Mouse (Mus musculus): ENCODE data around the gene Xrcc4.

Gene Xrcc4

DNA sequence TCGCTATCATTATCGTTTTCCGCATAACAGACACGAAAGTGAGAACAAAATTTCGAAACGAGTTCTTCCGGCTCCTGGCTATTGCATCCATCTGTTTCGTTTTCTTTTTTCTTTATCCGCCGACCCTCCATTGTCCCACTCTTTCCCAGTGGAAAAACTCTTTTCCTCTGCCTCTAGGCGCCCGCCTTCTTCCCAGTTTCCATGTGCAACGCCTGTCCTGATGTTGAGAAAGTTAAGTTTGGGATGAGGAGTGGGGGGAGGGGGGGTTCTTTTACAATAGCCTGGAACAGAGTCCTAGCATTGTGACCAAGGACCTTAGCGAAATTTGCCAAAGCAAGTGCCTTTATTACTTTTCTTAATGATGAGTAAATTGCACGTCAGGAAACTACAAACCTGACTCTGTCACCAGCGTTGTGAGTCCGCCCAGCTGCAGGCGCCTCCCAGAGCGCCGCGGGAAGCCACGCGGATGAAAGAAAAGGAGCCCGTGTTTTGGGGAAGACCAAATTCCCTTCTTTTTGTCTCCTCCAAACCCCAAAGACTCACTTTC, 349.6 kb downstream of the Xrcc4 start:
- DNase-seq (ENCODE audit: low read depth, low spot score): no peak

DNA sequence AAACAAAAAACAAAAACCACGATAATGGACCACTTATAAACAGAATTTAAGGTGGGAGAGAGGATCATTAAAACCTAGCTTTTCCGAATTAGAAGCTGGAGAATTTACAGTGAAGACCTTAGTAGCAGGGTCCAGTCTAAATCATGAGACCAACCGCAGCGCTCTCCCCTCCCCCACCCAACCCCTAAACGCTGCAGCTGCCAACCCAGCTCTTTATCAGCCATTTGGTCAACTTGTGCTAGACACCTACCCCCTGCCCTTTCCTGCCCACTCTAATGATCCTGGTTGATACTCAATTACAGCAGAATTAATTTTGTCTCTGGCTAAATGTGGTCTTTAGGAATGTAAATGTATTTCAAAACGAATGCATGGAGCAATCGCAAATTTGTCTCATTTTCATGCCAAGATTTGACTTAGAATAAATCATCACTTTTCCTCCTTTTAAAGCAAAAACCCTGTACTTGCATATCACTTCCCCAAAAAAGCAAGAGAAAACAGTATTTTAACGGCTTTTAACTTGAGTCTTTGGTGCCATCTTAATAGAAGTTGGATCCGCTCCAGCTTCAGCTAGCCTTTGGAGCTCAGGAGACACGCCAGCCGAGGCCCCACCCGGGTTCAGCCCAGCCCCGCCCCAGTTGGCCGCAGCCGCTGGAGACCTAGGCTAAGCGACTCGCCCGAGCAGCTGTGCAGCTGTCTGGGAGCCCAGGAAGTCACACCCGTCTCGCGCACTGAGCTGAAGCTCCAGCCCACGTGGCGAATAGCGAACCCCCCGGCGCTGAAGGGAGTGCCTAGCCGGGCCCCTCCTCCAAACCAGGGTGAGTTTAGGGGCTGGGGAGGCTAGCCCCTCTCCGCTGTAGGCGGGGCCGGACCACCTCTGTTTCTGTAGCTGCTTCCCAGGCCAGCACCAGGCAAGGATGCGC, 350.4 kb downstream of the Xrcc4 start:
- DNase-seq (ENCODE audit: low read depth, low spot score): peak; percentile 80

DNA sequence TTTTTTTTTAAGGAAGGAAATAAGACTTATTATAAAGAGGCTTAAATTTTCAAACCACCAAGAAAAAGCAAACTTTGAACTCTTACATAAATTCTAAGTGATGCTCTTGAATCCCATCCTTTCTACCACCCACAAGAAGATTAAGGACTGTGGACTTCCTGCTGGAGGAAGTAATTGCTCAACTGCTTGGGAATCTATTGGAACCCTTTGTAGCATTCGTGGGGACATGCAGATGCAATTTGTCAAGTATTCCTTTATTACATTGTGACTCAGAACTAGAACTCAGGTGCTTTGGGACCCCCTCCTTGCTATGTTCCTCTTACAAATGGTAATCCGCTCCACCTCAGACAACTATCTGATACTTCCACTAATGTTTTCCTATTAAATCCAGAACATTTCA, 351.1 kb downstream of the Xrcc4 start:
- no peak for DNase-seq (ENCODE audit: low read depth, low spot score)

DNA sequence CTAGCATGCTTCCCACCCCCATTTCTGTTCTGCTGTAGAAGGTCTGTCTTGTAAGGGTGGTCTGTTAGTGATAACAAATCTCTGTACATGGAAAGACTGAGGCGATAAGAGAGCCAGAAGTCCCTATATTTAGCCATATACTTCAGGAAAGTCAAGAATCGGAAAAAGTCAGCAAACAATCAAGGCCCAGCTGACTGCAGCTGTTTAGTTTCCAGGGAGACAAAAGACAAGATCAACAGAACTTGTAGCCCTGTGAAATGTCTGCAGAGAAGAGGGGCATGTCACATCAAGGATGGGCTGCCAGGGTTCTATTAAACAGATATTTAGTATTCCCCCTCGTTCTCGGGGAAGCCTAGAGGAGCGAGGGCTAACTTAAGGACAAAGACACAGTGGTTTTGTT, 354.3 kb downstream of the Xrcc4 start:
- DNase-seq (ENCODE audit: low read depth, low spot score): no peak

DNA sequence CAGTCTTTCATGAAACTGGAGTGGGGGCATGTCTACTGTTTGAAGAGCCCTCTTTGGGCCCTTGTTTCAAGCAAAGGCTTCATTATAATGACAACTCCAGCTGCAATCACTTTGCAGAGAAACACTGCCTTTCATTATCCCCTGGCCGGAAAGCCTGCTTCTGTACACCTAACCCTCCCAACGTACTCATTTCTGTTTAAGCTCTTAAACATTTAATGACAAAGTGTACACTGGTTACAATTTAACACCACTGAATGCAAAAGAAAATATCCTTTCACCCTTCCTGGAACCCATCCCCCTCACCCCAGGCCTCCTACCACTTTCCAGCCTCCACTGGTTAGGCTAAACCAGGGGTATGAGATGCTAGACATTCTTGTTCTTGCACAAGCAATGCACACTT, 362.9 kb downstream of the Xrcc4 start:
- DNase-seq (ENCODE audit: low read depth, low spot score): no peak

All from mesoderm, embryonic 11.5 days (tissue).